Comparison of ENCODE assay signal across 28 mouse cellular contexts in the genomic region with DNA sequence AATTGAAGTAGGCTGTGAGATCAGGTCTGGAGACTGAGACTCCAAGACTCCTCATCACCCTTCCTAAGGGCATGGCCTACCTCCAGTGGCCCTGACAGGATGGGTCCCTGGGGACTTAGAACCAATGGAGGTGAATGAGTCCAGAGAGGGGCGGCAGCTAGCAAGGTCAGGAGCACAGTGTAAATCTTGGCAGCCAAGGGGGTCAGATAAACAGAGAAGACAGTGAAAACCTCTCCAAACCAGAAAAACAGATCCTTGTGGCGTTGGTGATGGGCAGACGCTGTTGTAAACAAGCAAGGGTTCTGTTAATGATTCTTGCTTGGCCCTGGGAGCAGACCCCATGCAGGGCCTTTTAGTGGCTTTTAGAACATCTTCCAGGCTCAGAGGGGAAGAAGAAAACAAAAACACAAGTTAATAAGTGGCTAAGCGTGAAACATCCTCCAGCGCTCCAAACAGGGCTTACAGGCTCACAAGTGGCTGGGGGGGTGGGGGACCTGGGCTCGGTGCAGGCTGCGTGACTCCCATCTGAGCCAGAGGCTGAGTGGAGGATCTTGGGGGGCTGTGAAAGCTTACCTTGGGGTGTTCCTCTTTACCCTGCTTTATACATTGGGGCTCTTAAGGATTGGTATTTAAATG.
DNase-seq lines count a peak whose midpoint lies in the region; ATAC-seq and TF ChIP-seq lines count a peak whose summit lies in the region.
"Had no signal": no experiment of that assay in that cellular context is flagged by ENCODE, and none has a peak within 500 bp of the region (broad histone marks: within the 10 kb centered on the region; RNA-seq: fewer than 3 reads in every experiment).

No protein-coding gene starts in this region.

- H3K36me3 ChIP-seq in kidney, adult 2 months (ENCODE audit: control insufficient read depth, insufficient read depth, low read length) = peaks cover 3% of the 10 kb centered on the region; the same call in 1 of the 2 replicates
- H3K36me3 ChIP-seq in kidney, postnatal 0 days (ENCODE audit: insufficient read depth, low read length) = peaks cover 53% of the 10 kb centered on the region

- H3K9ac ChIP-seq in kidney, postnatal 0 days (ENCODE audit: low read depth, low read length) = no peak overlapping the region
- H3K9ac ChIP-seq: forebrain, postnatal 0 days; heart, embryonic 15.5 days; hindbrain, embryonic 14.5 days; liver, embryonic 13.5 days; lung, embryonic 14.5 days; midbrain, embryonic 13.5 days had no signal

- ATAC-seq in kidney, postnatal 0 days (replicated peaks; ENCODE audit: low FRiP score, low read depth) = peak; percentile 62
- ATAC-seq in erythroblast, adult 5-6 weeks (replicated peaks; ENCODE audit: low FRiP score, poor library complexity, severe bottlenecking) = no peak
- ATAC-seq: forebrain, postnatal 0 days; inflammation-experienced regulatory T-cells, adult 6 months; midbrain, embryonic 13.5 days had no signal

- no peak overlapping the region for H3K4me3 ChIP-seq in gastrocnemius, adult 2 months
- H3K4me3 ChIP-seq in kidney, adult 2 months (ENCODE audit: insufficient read depth, low read depth, low read length) = no peak overlapping the region
- H3K4me3 ChIP-seq in kidney, postnatal 0 days (replicated peaks; ENCODE audit: low read depth, low read length) = no peak overlapping the region
- H3K4me3 ChIP-seq: forebrain, embryonic 10.5 days; heart, embryonic 15.5 days; left cerebral cortex, adult 2 months; liver, embryonic 13.5 days; megakaryocyte, embryonic 14.5 days; midbrain, embryonic 13.5 days had no signal

- intact Hi-C loops in gastrocnemius, adult 2 months (cut with DNase I) = no loop called here

- TF ChIP-seq POLR2A in kidney, adult 2 months (IDR thresholded peaks at IDR 0.05; ENCODE audit: low read depth, low read length) = no peak

- peak; percentile 10 for DNase-seq in gastrocnemius, adult 2 months
- DNase-seq in gastrocnemius, postnatal 10 days = no peak
- DNase-seq in kidney, adult 2 months = peak; percentile 94
- DNase-seq in kidney, postnatal 0 days (ENCODE audit: low spot score) = no peak
- no peak for DNase-seq in spleen, adult 12 weeks (ENCODE audit: low spot score)
- DNase-seq in urinary bladder, postnatal 14 days (ENCODE audit: low spot score) = no peak
- DNase-seq: adrenal gland, adult 2 months; cerebellum, adult 18-20 months; cerebellum, postnatal 36 days; embryo, embryonic 11 days; forebrain, postnatal 0 days; gastrocnemius, postnatal 36 days; heart, postnatal 4 days; layer of hippocampus, adult 9-11 months; liver, embryonic 13.5 days; lung, embryonic 14.5 days; retina, postnatal 1 day; right cerebral cortex, postnatal 4 days; thymus, adult 18-20 months; thymus, postnatal 36 days had no signal

- TF ChIP-seq CTCF in gastrocnemius, adult 2 months (IDR thresholded peaks at IDR 0.05) = no peak
- no peak for TF ChIP-seq CTCF in kidney, adult 2 months (conservative IDR thresholded peaks at IDR 0.05; ENCODE audit: insufficient read depth, insufficient read length, low read depth, low read length)
- TF ChIP-seq CTCF in kidney, postnatal 0 days (IDR thresholded peaks at IDR 0.05; ENCODE audit: low read depth) = no peak

- H3K4me1 ChIP-seq in kidney, adult 2 months (ENCODE audit: control insufficient read depth, insufficient read depth, low read length) = peaks cover 23% of the 10 kb centered on the region; the same call in 1 of the 2 replicates
- 0 out of 2 replicates have a peak, but pooled peaks cover 5% of the 10 kb centered on the region for H3K4me1 ChIP-seq in kidney, postnatal 0 days (replicated peaks; ENCODE audit: insufficient read depth, low read length)
- H3K4me1 ChIP-seq: heart, embryonic 15.5 days; liver, embryonic 13.5 days; midbrain, embryonic 13.5 days had no signal

- 48% methylated on average over 7 of the region's 7 CpGs for WGBS in kidney, adult 2 months
- 59% methylated on average over 7 of the region's 7 CpGs for WGBS in kidney, postnatal 0 days

- H3K27ac ChIP-seq in gastrocnemius, adult 2 months = no peak overlapping the region
- peak overlapping the region; percentile 87 for H3K27ac ChIP-seq in kidney, adult 2 months (ENCODE audit: insufficient read depth, low read depth, low read length)
- H3K27ac ChIP-seq in kidney, postnatal 0 days = peak overlapping the region; percentile 27; the same call in 1 of the 2 replicates
- H3K27ac ChIP-seq: forebrain, embryonic 10.5 days; heart, embryonic 15.5 days; hindbrain, embryonic 14.5 days; left cerebral cortex, adult 2 months; liver, embryonic 13.5 days; midbrain, embryonic 13.5 days had no signal

- H3K9me3 ChIP-seq in kidney, postnatal 0 days (replicated peaks; ENCODE audit: low read length) = no peaks in the 10 kb centered on the region
- H3K9me3 ChIP-seq: forebrain, embryonic 10.5 days; heart, embryonic 15.5 days; liver, embryonic 13.5 days; megakaryocyte, embryonic 14.5 days; midbrain, embryonic 13.5 days had no signal

- no peaks in the 10 kb centered on the region for H3K27me3 ChIP-seq in kidney, adult 2 months (replicated peaks; ENCODE audit: control insufficient read depth, insufficient read depth, low read length)
- H3K27me3 ChIP-seq in kidney, postnatal 0 days (ENCODE audit: insufficient read depth, low read length) = no peaks in the 10 kb centered on the region
- H3K27me3 ChIP-seq: heart, embryonic 15.5 days; liver, embryonic 13.5 days; megakaryocyte, embryonic 14.5 days; midbrain, embryonic 13.5 days had no signal

- H3K4me2 ChIP-seq in kidney, postnatal 0 days (ENCODE audit: low read length) = no peak overlapping the region
- H3K4me2 ChIP-seq: heart, embryonic 15.5 days; hindbrain, embryonic 14.5 days; liver, embryonic 13.5 days; lung, embryonic 14.5 days; midbrain, embryonic 13.5 days had no signal

Comparison
In these comparisons a context has a peak if more than half of its experiments do, and no peak if none do; other contexts are left out.
1. DNase-seq: peak in gastrocnemius, adult 2 months (single experiment) and kidney, adult 2 months (single experiment); none in gastrocnemius, postnatal 10 days (single experiment), kidney, postnatal 0 days (single experiment), spleen, adult 12 weeks (single experiment) and urinary bladder, postnatal 14 days (single experiment).